Mouse (Mus musculus) forebrain, postnatal 0 days (tissue): ENCODE results near the gene Agtpbp1. TPM values are rescaled to one million over a fixed set of nuclear protein-coding genes. Genes with fewer than 3 reads are reported as not detected.

Experiments used
- ATAC-seq: fragments of 200-750 bp; cut with Nextera tagmentation; 2 replicates; pipeline ENCODE4 v1.8.0; 2017; ENCODE audit warnings: mild to moderate bottlenecking, moderate library complexity
- DNase-seq: peaks from one replicate; pipeline ENCODE4 v3.0.0-alpha.2; 2015
- H3K27ac ChIP-seq: fragments of 300-500 bp; sonication (generic); 2 replicates; pipeline ENCODE4 v1.5.1; 2014; ENCODE audit warnings: low read depth, mild to moderate bottlenecking, antibody characterized with exemption, low read length, moderate library complexity, mixed read lengths
- H3K27me3 ChIP-seq: fragments of 300-500 bp; sonication (generic); 2 replicates; pipeline ENCODE4 v1.6.1; 2014; ENCODE audit warnings: mild to moderate bottlenecking, low read length, mixed read lengths; ENCODE audit not compliant: insufficient read depth
- H3K36me3 ChIP-seq: fragments of 300-500 bp; sonication (generic); 2 replicates; pipeline ENCODE4 v1.6.1; 2014; ENCODE audit warnings: mild to moderate bottlenecking, moderate library complexity; ENCODE audit not compliant: insufficient read depth
- H3K4me1 ChIP-seq: fragments of 300-500 bp; sonication (generic); 2 replicates; pipeline ENCODE4 v1.6.1; 2014; ENCODE audit warnings: antibody characterized with exemption; ENCODE audit not compliant: insufficient read depth
- H3K4me2 ChIP-seq: fragments of 300-500 bp; sonication (generic); 2 replicates; pipeline ENCODE4 v1.6.1; 2014; ENCODE audit warnings: low read depth, mild to moderate bottlenecking, moderate library complexity
- H3K4me3 ChIP-seq: fragments of 300-500 bp; sonication (generic); 2 replicates; pipeline ENCODE4 v1.5.1; 2014; ENCODE audit warnings: low read depth, low read length, mixed read lengths
- H3K9ac ChIP-seq: fragments of 300-500 bp; sonication (generic); 2 replicates; pipeline ENCODE4 v1.6.1; 2014; ENCODE audit warnings: mild to moderate bottlenecking
- H3K9me3 ChIP-seq: fragments of 300-500 bp; sonication (generic); 2 replicates; pipeline ENCODE4 v1.6.1; 2016; ENCODE audit warnings: low read length
- CTCF ChIP-seq: sonication (generic); IDR thresholded peaks from 2 replicates; pipeline ENCODE4 v1.5.1; 2016; ENCODE audit warnings: antibody characterized with exemption, control low read depth, low read depth
- WGBS: fragments of 180-500 bp; shearing (Covaris S2); extraction: QIAGEN DNeasy Blood & Tissue Kit; methylation state at CpG from one replicate; pipeline ENCODE4 v1.1.7; 2014; 5-methylcytosine and 5-hydroxymethylcytosine counted together
- polyA plus RNA-seq: library from polyadenylated mRNA; unstranded; fragments of >200 nt; fragmentation: Nextera tagmentation; extraction: Ambion mirVana; gene quantifications from 2 replicates; pipeline ENCODE4 v1.2.1, GENCODE M21; 2015
- total RNA-seq: library from RNA; depleted of rRNA; stranded (reverse); fragments of >200 nt; gene quantifications from 2 replicates; pipeline ENCODE4 v1.2.3, GENCODE M21; 2014

Agtpbp1 gene
- total and polyA plus RNA-seq, 2 experiments from 2014 or later: 65.1 to 160 TPM

- peaks cover 21% of the 10 kb centered on the region for H3K36me3 ChIP-seq
- no peak for TF ChIP-seq CTCF
- no peak overlapping the region for H3K9ac ChIP-seq
- no peak overlapping the region for H3K27ac ChIP-seq
- no peaks in the 10 kb centered on the region for H3K9me3 ChIP-seq
- no peaks in the 10 kb centered on the region for H3K4me1 ChIP-seq
- no peak for DNase-seq
- no peak overlapping the region for H3K4me2 ChIP-seq
- 90% methylated on average over 14 of the region's 14 CpGs for WGBS
- no peak overlapping the region for H3K4me3 ChIP-seq
- ATAC-seq: no peak
- H3K27me3 ChIP-seq: no peaks in the 10 kb centered on the region
Measured at GRCm38 (mm10) chr13:59477451-59477850, 107.6 kb downstream of the Agtpbp1 start.

- no peak for TF ChIP-seq CTCF
- no peak for DNase-seq
- Histone ChIP-seq H3K27me3 (no peaks in the 10 kb centered on the region), H3K4me3 (no peak overlapping the region), H3K4me2 (no peak overlapping the region), H3K4me1 (no peaks in the 10 kb centered on the region), H3K36me3 (peaks cover 29% of the 10 kb centered on the region; the same call in 1 of the 2 replicates), H3K9ac (no peak overlapping the region), H3K9me3 (no peaks in the 10 kb centered on the region), H3K27ac (no peak overlapping the region)
- ATAC-seq: no peak
- WGBS: 38% methylated on average over 8 of the region's 8 CpGs
Measured at GRCm38 (mm10) chr13:59474973-59475372, 110.1 kb downstream of the Agtpbp1 start.

- H3K27ac ChIP-seq: no peak overlapping the region
- H3K36me3 ChIP-seq: peaks cover 29% of the 10 kb centered on the region; the same call in 1 of the 2 replicates
- H3K9me3 ChIP-seq: no peaks in the 10 kb centered on the region
- ATAC-seq (no peak), DNase-seq (no peak)
- no peak for TF ChIP-seq CTCF
- no peak overlapping the region for H3K4me3 ChIP-seq
- H3K9ac ChIP-seq: no peak overlapping the region
- no peaks in the 10 kb centered on the region for H3K4me1 ChIP-seq
- 88% methylated on average over 10 of the region's 10 CpGs for WGBS
- no peak overlapping the region for H3K4me2 ChIP-seq
- no peaks in the 10 kb centered on the region for H3K27me3 ChIP-seq
Measured at GRCm38 (mm10) chr13:59473341-59473740, 111.7 kb downstream of the Agtpbp1 start.

GRCm38 (mm10) chr13:59472222-59472621, 112.8 kb downstream of the Agtpbp1 start:
- no peak for DNase-seq
- no peak for TF ChIP-seq CTCF
- Histone ChIP-seq H3K4me3 (no peak overlapping the region), H3K9me3 (no peaks in the 10 kb centered on the region), H3K4me1 (0 out of 2 replicates have a peak, but pooled peaks cover 8% of the 10 kb centered on the region), H3K27me3 (no peaks in the 10 kb centered on the region), H3K27ac (no peak overlapping the region), H3K36me3 (peaks cover 29% of the 10 kb centered on the region; the same call in 1 of the 2 replicates), H3K9ac (no peak overlapping the region), H3K4me2 (no peak overlapping the region)
- WGBS: 79% methylated on average over 5 of the region's 5 CpGs
- no peak for ATAC-seq

- Histone ChIP-seq H3K27ac (no peak overlapping the region), H3K27me3 (no peaks in the 10 kb centered on the region), H3K9ac (no peak overlapping the region), H3K36me3 (peaks cover 25% of the 10 kb centered on the region), H3K9me3 (no peaks in the 10 kb centered on the region), H3K4me1 (0 out of 2 replicates have a peak, but pooled peaks cover 8% of the 10 kb centered on the region), H3K4me2 (no peak overlapping the region), H3K4me3 (no peak overlapping the region)
- 85% methylated on average over 5 of the region's 5 CpGs for WGBS
- ATAC-seq: no peak
- DNase-seq: no peak
- no peak for TF ChIP-seq CTCF
Measured at GRCm38 (mm10) chr13:59469701-59470100, 115.3 kb downstream of the Agtpbp1 start.

GRCm38 (mm10) chr13:59468181-59468802, 116.7 kb downstream of the Agtpbp1 start:
- Histone ChIP-seq H3K36me3 (peaks cover 30% of the 10 kb centered on the region), H3K4me2 (no peak overlapping the region), H3K27ac (no peak overlapping the region), H3K4me1 (0 out of 2 replicates have a peak, but pooled peaks cover 8% of the 10 kb centered on the region), H3K9ac (no peak overlapping the region), H3K4me3 (no peak overlapping the region), H3K9me3 (no peaks in the 10 kb centered on the region), H3K27me3 (no peaks in the 10 kb centered on the region)
- no peak for TF ChIP-seq CTCF
- 71% methylated on average over 8 of the region's 8 CpGs for WGBS
- ATAC-seq (peak; percentile 25), DNase-seq (no peak)

- 23% methylated on average over 3 of the region's 3 CpGs for WGBS
- Histone ChIP-seq H3K27ac (no peak overlapping the region), H3K4me1 (0 out of 2 replicates have a peak, but pooled peaks cover 8% of the 10 kb centered on the region), H3K9ac (no peak overlapping the region), H3K4me3 (no peak overlapping the region), H3K36me3 (peaks cover 33% of the 10 kb centered on the region), H3K27me3 (no peaks in the 10 kb centered on the region), H3K9me3 (no peaks in the 10 kb centered on the region), H3K4me2 (no peak overlapping the region)
- ATAC-seq: peak; percentile 89
- peak; percentile 76 for DNase-seq
- TF ChIP-seq CTCF: no peak
Measured at GRCm38 (mm10) chr13:59467591-59467990, 117.4 kb downstream of the Agtpbp1 start.
